Mouse (Mus musculus): Measurements from ENCODE around the gene Lta. TPM values are rescaled to one million over a fixed set of nuclear protein-coding genes. Genes with fewer than 3 reads are reported as not detected.

Gene Lta
- polyA plus RNA-seq, 1 experiment, result 1.1 TPM

- Histone ChIP-seq H3K27me3 (replicated peaks; ENCODE audit: control insufficient read depth, insufficient read depth, low read length) (no peaks in the 10 kb centered on the region), H3K27ac (ENCODE audit: insufficient read depth, low read depth, low read length) (peak overlapping the region; percentile 97; the same call in 1 of the 2 replicates), H3K4me3 (ENCODE audit: insufficient read depth, low read depth, low read length) (peak overlapping the region; percentile 58), H3K4me1 (ENCODE audit: control insufficient read depth, insufficient read depth, low read length) (peaks cover 17% of the 10 kb centered on the region; the same call in 1 of the 2 replicates), H3K36me3 (ENCODE audit: control insufficient read depth, insufficient read depth, low read length) (peaks cover 9% of the 10 kb centered on the region)
- peak; percentile 62 for DNase-seq
- TF ChIP-seq POLR2A (IDR thresholded peaks at IDR 0.05; ENCODE audit: low read depth, low read length) (no peak), CTCF (conservative IDR thresholded peaks at IDR 0.05; ENCODE audit: insufficient read depth, insufficient read length, low read depth, low read length) (no peak)
- 1% methylated on average over 16 of the region's 16 CpGs for WGBS
These were observed 37.9 kb upstream of the Lta start for GRCm38 (mm10) chr17:35243086-35243485.

GRCm38 (mm10) chr17:35242015-35242941 is 37.1 kb upstream of the Lta start:
- Histone ChIP-seq H3K4me1 (ENCODE audit: control insufficient read depth, insufficient read depth, low read length) (peaks cover 17% of the 10 kb centered on the region; the same call in 1 of the 2 replicates), H3K36me3 (ENCODE audit: control insufficient read depth, insufficient read depth, low read length) (peaks cover 8% of the 10 kb centered on the region), H3K4me3 (ENCODE audit: insufficient read depth, low read depth, low read length) (peak overlapping the region; percentile 58), H3K27ac (ENCODE audit: insufficient read depth, low read depth, low read length) (peak overlapping the region; percentile 97), H3K27me3 (replicated peaks; ENCODE audit: control insufficient read depth, insufficient read depth, low read length) (no peaks in the 10 kb centered on the region)
- WGBS, result under 1% methylated on average over 55 of the region's 55 CpGs
- DNase-seq, result peak; percentile 89
- TF ChIP-seq CTCF (conservative IDR thresholded peaks at IDR 0.05; ENCODE audit: insufficient read depth, insufficient read length, low read depth, low read length) (peak; percentile 16; the same call in 1 of the 2 replicates), POLR2A (IDR thresholded peaks at IDR 0.05; ENCODE audit: low read depth, low read length) (peak; percentile 31)

DNA sequence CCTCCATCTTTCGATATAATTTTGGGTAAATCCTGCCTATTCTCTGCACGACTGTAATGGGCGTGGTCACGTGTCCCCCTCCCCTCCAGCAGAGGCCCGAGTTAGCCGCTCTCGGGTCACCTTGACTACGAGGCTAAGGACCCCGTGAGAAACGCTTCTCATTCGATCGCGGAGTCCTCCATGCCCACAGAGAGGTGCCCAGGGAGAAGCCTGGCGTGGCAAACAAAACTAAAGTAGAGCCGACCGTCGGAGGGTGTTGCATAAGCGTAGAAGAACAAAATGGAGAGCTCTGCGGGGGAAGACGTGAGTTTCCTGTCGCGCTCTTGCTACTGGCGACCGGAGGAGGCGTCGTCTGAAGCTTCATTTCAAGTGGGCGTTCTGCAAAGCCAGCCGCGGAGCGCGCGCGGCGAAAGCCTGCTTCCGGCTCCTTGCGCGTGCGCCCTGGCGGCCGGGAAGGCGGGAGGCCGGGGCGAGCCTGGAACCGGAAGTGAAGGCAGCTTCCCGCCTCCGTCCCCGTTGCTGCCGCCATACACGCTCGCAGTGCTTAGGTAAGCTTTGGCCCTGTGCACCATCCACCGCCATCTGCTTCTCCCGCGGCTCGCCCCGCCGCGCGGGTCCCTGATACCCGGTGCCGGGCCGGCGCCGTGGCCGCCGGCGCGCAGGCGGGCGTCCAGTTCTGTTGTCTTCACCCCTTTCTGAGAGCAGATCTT is 36.3 kb upstream of the Lta start, which contains the start of gene Ddx39b:
TSS of gene Ddx39b (plus strand) at position 442 of the 710 bp plus-strand sequence.
- H3K4me1 ChIP-seq (ENCODE audit: control insufficient read depth, insufficient read depth, low read length), result peaks cover 17% of the 10 kb centered on the region; the same call in 1 of the 2 replicates
- TF ChIP-seq POLR2A (IDR thresholded peaks at IDR 0.05; ENCODE audit: low read depth, low read length), result peak; percentile 85
- no peak for TF ChIP-seq CTCF (conservative IDR thresholded peaks at IDR 0.05; ENCODE audit: insufficient read depth, insufficient read length, low read depth, low read length)
- DNase-seq, result peak; percentile 97
- under 1% methylated on average over 69 of the region's 69 CpGs for WGBS
- peak within 1 kb of the TSS; percentile 100 for H3K27ac ChIP-seq (ENCODE audit: insufficient read depth, low read depth, low read length)
- no peaks in the 10 kb centered on the region for H3K27me3 ChIP-seq (replicated peaks; ENCODE audit: control insufficient read depth, insufficient read depth, low read length)
- peak within 1 kb of the TSS; percentile 61 for H3K4me3 ChIP-seq (ENCODE audit: insufficient read depth, low read depth, low read length)
- H3K36me3 ChIP-seq (ENCODE audit: control insufficient read depth, insufficient read depth, low read length), result peaks cover 5% of the 10 kb centered on the region

GRCm38 (mm10) chr17:35240384-35241304 is 35.5 kb upstream of the Lta start:
- Histone ChIP-seq H3K36me3 (ENCODE audit: control insufficient read depth, insufficient read depth, low read length) (peaks cover 5% of the 10 kb centered on the region; the same call in 1 of the 2 replicates), H3K4me3 (ENCODE audit: insufficient read depth, low read depth, low read length) (peak overlapping the region; percentile 61), H3K27me3 (replicated peaks; ENCODE audit: control insufficient read depth, insufficient read depth, low read length) (no peaks in the 10 kb centered on the region), H3K27ac (ENCODE audit: insufficient read depth, low read depth, low read length) (peak overlapping the region; percentile 100), H3K4me1 (ENCODE audit: control insufficient read depth, insufficient read depth, low read length) (peaks cover 13% of the 10 kb centered on the region; the same call in 1 of the 2 replicates)
- DNase-seq, result peak; percentile 83
- TF ChIP-seq POLR2A (IDR thresholded peaks at IDR 0.05; ENCODE audit: low read depth, low read length) (peak; percentile 6), CTCF (conservative IDR thresholded peaks at IDR 0.05; ENCODE audit: insufficient read depth, insufficient read length, low read depth, low read length) (no peak)
- WGBS, result 15% methylated on average over 12 of the region's 12 CpGs

- Histone ChIP-seq H3K4me1 (ENCODE audit: control insufficient read depth, insufficient read depth, low read length) (peaks cover 11% of the 10 kb centered on the region; the same call in 1 of the 2 replicates), H3K36me3 (ENCODE audit: control insufficient read depth, insufficient read depth, low read length) (peaks cover 5% of the 10 kb centered on the region; the same call in 1 of the 2 replicates), H3K27ac (ENCODE audit: insufficient read depth, low read depth, low read length) (no peak overlapping the region), H3K27me3 (replicated peaks; ENCODE audit: control insufficient read depth, insufficient read depth, low read length) (no peaks in the 10 kb centered on the region), H3K4me3 (ENCODE audit: insufficient read depth, low read depth, low read length) (no peak overlapping the region)
- no peak for DNase-seq
- TF ChIP-seq POLR2A (IDR thresholded peaks at IDR 0.05; ENCODE audit: low read depth, low read length) (no peak), CTCF (conservative IDR thresholded peaks at IDR 0.05; ENCODE audit: insufficient read depth, insufficient read length, low read depth, low read length) (no peak)
- WGBS, result 78% methylated on average over 5 of the region's 5 CpGs
These were observed 34.5 kb upstream of the Lta start for GRCm38 (mm10) chr17:35239700-35240099.

- DNase-seq, result no peak
- Histone ChIP-seq H3K4me1 (ENCODE audit: control insufficient read depth, insufficient read depth, low read length) (peaks cover 8% of the 10 kb centered on the region; the same call in 1 of the 2 replicates), H3K27me3 (replicated peaks; ENCODE audit: control insufficient read depth, insufficient read depth, low read length) (no peaks in the 10 kb centered on the region), H3K4me3 (ENCODE audit: insufficient read depth, low read depth, low read length) (no peak overlapping the region), H3K36me3 (ENCODE audit: control insufficient read depth, insufficient read depth, low read length) (no peaks in the 10 kb centered on the region), H3K27ac (ENCODE audit: insufficient read depth, low read depth, low read length) (no peak overlapping the region)
- 79% methylated on average over 12 of the region's 12 CpGs for WGBS
- TF ChIP-seq POLR2A (IDR thresholded peaks at IDR 0.05; ENCODE audit: low read depth, low read length) (no peak), CTCF (conservative IDR thresholded peaks at IDR 0.05; ENCODE audit: insufficient read depth, insufficient read length, low read depth, low read length) (no peak)
These were observed 32.4 kb upstream of the Lta start for GRCm38 (mm10) chr17:35237504-35237903.

Data from kidney, adult 2 months (tissue).